Comparison of ENCODE assay signal across 19 mouse cellular contexts in genomic region chr19:25729633-25730032, GRCm38 (mm10).
A peak's percentile ranks its signal among the peaks of the same experiment; 100 is the strongest.
DNase-seq lines count a peak whose midpoint lies in the region.
"Had no signal": no experiment of that assay in that cellular context is flagged by ENCODE, and none has a peak within 500 bp of the region (broad histone marks: within the 10 kb centered on the region; RNA-seq: fewer than 3 reads in every experiment).

No protein-coding gene starts in this region.

- DNase-seq in ES-CJ7 (ENCODE audit: low read depth, low spot score) (peak; percentile 83), R1 (ENCODE audit: low read depth, low spot score) (peak; percentile 32), ZHBTc4 (ENCODE audit: low read depth, low spot score) (peak; percentile 72)
- no peak for DNase-seq in spleen, postnatal 4 days (ENCODE audit: low spot score in 2 of 2)
- DNase-seq in urinary bladder, postnatal 25 days (ENCODE audit: low spot score) = no peak
- DNase-seq in urinary bladder, adult 18-20 months (ENCODE audit: low spot score in 2 of 2) = no peak
- DNase-seq: adrenal gland, adult 2 months; adrenal gland, adult 8-10 months; adrenal gland, postnatal 10 days; adrenal gland, postnatal 14 days; adrenal gland, postnatal 25 days; adrenal gland, postnatal 36 days; B cell, adult 2 months; cerebellum, adult 11 months; cerebellum, adult 11-12 months; cerebellum, adult 18-20 months; cerebellum, adult 2 months; cerebellum, adult 8-10 months; cerebellum, adult 9-10 months had no signal

Comparison
In these comparisons a context has a peak if more than half of its experiments do, and no peak if none do; other contexts are left out.
1. DNase-seq: peak in ES-CJ7 (single experiment), R1 (single experiment) and ZHBTc4 (single experiment); none in spleen, postnatal 4 days (0 of 2), urinary bladder, postnatal 25 days (single experiment) and urinary bladder, adult 18-20 months (0 of 2).